Mouse (Mus musculus): Measurements from ENCODE around the gene Slc7a6os.

Gene Slc7a6os

DNA sequence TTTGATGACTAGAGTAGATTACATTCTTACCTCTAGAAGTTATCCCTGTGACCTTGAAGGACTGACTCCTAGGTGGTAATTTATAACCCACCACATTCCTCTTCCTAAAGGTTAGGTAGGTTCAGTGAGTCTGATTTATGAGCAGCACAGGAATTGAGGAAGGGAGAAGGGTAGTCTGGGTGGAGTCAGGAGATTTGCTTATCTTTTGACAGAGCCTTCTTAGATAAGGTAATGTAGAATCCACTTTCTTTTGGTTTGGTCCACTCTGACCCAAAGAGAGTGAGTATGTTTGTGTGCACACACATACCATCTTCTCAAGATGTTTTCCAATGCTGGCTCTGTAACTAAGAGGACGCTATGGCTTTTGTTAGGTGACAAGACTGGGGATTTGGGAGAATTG, 33.1 kb downstream of the Slc7a6os start:
- no peak for DNase-seq (ENCODE audit: extremely low spot score, low spot score)

DNA sequence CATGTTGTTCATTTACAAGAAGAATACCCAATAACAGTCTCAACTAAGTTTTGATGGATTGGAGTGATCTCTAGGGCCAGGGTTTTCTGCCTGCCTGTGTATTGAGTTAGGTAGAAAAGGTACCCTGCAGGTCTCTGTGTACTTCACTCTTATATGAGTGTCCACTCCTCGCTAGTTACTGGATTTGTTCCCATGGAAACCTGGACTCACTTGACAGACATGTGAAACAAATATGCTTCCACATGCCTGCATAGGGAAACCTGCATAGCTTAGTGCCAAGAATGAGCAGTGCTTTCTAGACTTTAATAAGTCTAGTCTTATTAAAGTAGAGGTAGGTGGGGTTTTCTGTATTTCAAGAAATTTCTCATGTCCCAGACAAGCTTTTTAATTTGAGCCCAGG, 33.8 kb downstream of the Slc7a6os start:
- no peak for DNase-seq (ENCODE audit: extremely low spot score, low spot score)

DNA sequence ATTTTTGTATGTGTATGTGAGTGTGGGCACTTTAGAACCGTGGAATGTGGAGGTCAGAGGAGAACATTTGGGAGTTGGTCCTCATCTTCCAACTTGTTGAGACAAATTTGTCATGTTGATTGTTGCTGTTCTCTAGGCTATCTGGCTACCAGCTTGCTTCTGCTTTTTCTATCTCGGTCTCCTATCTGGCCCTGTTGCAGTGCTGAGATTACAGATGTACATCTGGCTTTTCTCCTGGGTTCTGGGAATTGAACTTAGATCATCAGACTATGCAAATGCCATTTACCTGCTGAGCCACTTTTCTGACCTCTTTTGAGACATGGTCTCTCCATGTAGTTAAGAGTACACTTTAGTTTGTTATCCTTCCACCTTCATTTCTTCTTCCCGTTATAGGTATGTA, 37.2 kb downstream of the Slc7a6os start:
- DNase-seq (ENCODE audit: extremely low spot score, low spot score): no peak

DNA sequence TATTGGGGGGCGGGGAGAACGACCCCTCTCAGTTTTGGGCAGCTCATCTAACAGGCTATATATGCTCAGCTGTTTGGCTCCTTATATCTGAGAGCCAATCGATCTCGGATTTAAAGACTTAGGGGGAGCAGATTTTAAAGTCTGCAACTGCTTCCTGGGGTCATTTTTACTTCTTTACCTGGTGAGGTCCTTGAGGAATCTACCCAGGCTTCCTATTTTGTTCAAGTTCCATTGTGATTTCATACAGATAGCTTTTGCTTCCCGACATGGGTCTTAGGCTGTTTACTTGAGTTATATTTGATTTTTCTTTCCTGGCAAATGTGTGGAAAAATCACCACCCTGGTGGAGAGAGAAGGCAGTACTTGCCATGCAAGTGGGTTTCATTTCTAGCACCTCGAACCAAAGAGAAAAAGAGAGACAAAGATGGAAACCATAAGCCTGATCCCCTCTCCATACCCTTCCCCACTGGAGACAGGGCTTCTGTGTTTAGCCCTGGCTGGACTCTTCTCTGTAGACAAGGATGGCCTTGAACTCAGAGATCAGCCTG, 40.7 kb downstream of the Slc7a6os start:
- DNase-seq (ENCODE audit: extremely low spot score, low spot score): no peak

GRCm38 (mm10) chr8:106169017-106169933, 41.5 kb downstream of the Slc7a6os start:
- peak; percentile 70 for DNase-seq (ENCODE audit: extremely low spot score, low spot score)

DNA sequence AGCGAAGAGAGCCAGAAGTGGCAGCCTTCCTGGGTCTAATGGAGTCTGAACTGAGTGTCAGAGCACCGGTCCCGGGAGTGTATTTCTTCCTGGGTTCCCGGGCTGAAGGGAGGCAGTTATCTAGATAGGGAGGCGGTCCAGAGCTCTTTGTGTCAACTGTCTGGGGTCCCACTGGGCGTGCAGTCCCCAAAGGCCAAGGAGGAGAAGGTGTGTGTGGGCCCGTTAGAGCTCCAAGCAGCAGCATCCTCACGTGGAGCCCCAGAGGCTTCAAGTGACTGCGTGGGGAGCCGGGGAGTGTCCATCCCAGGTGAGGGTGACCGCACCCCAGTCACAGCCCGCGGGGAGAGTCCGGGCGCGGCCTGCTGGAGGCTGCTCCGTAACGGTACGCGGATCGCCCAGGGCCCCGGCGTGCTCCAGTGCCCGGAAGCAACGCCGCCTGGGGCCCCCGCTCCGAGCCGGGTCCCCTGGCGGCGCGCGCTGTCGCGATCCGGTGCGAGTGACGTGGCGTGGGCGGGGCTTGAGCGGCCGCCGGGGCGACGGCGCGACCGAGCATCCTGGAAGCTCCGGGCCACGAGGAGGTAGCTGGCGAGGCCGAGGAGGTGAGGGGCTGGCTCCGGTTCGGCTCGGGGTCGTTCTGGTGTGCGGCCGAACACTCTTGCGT, 42.2 kb downstream of the Slc7a6os start, which contains the start of gene Slc7a6:
TSS of gene Slc7a6 (plus strand) at position 502 of the 661 bp plus-strand sequence.
- peak; percentile 86 for DNase-seq (ENCODE audit: extremely low spot score, low spot score)

DNA sequence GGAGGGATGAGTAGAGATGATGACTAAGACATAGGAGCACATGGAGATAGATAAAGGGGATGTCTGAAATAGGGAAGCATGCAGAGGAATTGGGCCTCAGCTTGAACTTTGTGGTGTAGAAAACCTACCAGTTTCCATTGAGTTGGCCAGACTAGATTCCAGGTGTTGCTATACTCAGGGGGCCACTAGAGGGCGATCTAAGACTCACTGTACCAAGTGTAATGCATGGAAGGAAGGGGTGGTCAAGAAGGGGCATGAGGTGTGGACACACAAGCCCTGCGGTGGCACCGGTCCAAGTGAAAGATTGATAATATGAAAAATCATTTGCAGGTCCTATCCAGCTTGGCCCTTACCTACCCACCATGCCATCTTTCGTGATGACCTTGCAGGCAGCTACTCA, 45.3 kb downstream of the Slc7a6os start:
- DNase-seq (ENCODE audit: extremely low spot score, low spot score): peak; percentile 74

- no peak for DNase-seq (ENCODE audit: extremely low spot score, low spot score)
Observed at GRCm38 (mm10) chr8:106163251-106163650, 47.5 kb downstream of the Slc7a6os start.

GRCm38 (mm10) chr8:106159876-106160275, 50.9 kb downstream of the Slc7a6os start:
- DNase-seq (ENCODE audit: extremely low spot score, low spot score): no peak

GRCm38 (mm10) chr8:106158381-106158780, 52.4 kb downstream of the Slc7a6os start:
- DNase-seq (ENCODE audit: extremely low spot score, low spot score): no peak

DNA sequence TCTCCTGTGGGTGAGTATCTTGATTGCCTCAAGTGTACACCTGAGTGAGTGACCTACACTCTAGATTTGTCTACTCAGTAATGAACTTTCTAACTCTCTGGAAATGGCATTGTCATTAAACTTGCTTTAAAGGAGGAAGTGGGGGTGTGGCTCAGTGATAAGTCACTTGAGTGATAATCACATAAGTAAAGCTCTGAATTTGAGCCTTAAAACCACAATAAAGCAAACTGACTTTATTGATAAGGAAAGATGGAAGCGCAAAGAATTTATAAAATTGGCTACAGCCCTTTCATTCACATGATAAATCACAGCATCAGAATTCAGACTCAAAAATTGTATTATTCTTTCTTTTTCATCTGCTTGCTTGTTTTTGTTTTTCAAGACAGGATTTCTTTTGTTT, 53.3 kb downstream of the Slc7a6os start:
- DNase-seq (ENCODE audit: extremely low spot score, low spot score): no peak

- no peak for DNase-seq (ENCODE audit: extremely low spot score, low spot score)
Observed at GRCm38 (mm10) chr8:106152876-106153275, 57.9 kb downstream of the Slc7a6os start.

GRCm38 (mm10) chr8:106151041-106151440, 59.7 kb downstream of the Slc7a6os start:
- no peak for DNase-seq (ENCODE audit: extremely low spot score, low spot score)
